ENCODE assay signal across 24 mouse cellular contexts in genomic region chr12:71849051-71849450, GRCm38 (mm10). TPM values are rescaled to one million over a fixed set of nuclear protein-coding genes. Genes with fewer than 3 reads are reported as not detected.
DNase-seq lines count a peak whose midpoint lies in the region; ATAC-seq and TF ChIP-seq lines count a peak whose summit lies in the region.
"Had no signal": no experiment of that assay in that cellular context is flagged by ENCODE, and none has a peak within 500 bp of the region (broad histone marks: within the 10 kb centered on the region; RNA-seq: fewer than 3 reads in every experiment).

No protein-coding gene starts in this region.

- no peak overlapping the region for H3K9ac ChIP-seq in heart, embryonic 12.5 days
- H3K9ac ChIP-seq in heart, embryonic 16.5 days (ENCODE audit: low read length), result no peak overlapping the region
- H3K9ac ChIP-seq in liver, embryonic 11.5 days (ENCODE audit: low read depth, low read length), result no peak overlapping the region
- H3K9ac ChIP-seq in liver, postnatal 0 days (replicated peaks), result no peak overlapping the region
- H3K9ac ChIP-seq: forebrain, embryonic 13.5 days; forebrain, postnatal 0 days; hindbrain, embryonic 12.5 days had no signal

- peaks cover 4% of the 10 kb centered on the region; the same call in 1 of the 2 replicates for H3K36me3 ChIP-seq in heart, embryonic 12.5 days
- H3K36me3 ChIP-seq in heart, embryonic 16.5 days (ENCODE audit: control insufficient read depth, insufficient read depth), result no peaks in the 10 kb centered on the region; the same call in 1 of the 2 replicates
- H3K36me3 ChIP-seq in liver, embryonic 11.5 days (ENCODE audit: control insufficient read depth, insufficient read depth, low read length), result no peaks in the 10 kb centered on the region
- no peaks in the 10 kb centered on the region for H3K36me3 ChIP-seq in liver, postnatal 0 days (replicated peaks; ENCODE audit: insufficient read depth, low read length)
- H3K36me3 ChIP-seq: embryonic facial prominence, embryonic 10.5 days; hindbrain, embryonic 12.5 days had no signal

- H3K4me2 ChIP-seq in heart, embryonic 12.5 days, result no peak overlapping the region
- no peak overlapping the region for H3K4me2 ChIP-seq in heart, embryonic 16.5 days (ENCODE audit: low read depth, low read length)
- no peak overlapping the region for H3K4me2 ChIP-seq in liver, embryonic 11.5 days
- no peak overlapping the region for H3K4me2 ChIP-seq in liver, postnatal 0 days (ENCODE audit: low read depth, low read length)
- H3K4me2 ChIP-seq: forebrain, embryonic 13.5 days; hindbrain, embryonic 12.5 days had no signal

- WGBS in heart, embryonic 12.5 days, result 88% methylated on average over 7 of the region's 7 CpGs
- WGBS in heart, embryonic 16.5 days, result 88% methylated on average over 7 of the region's 7 CpGs
- 90% methylated on average over 7 of the region's 7 CpGs for WGBS in liver, embryonic 11.5 days
- WGBS in liver, postnatal 0 days (ENCODE audit: insufficient replicate concordance), result 88% methylated on average over 7 of the region's 7 CpGs

- peak overlapping the region; percentile 24; the same call in 1 of the 2 replicates for H3K27ac ChIP-seq in gastrocnemius, adult 2 months
- H3K27ac ChIP-seq in heart, embryonic 12.5 days (ENCODE audit: poor library complexity, severe bottlenecking), result 0 out of 2 replicates have a peak overlapping the region, but pooled peaks have one; percentile 66
- peak overlapping the region; percentile 42; the same call in 1 of the 2 replicates for H3K27ac ChIP-seq in heart, embryonic 16.5 days (ENCODE audit: low read length)
- peak overlapping the region; percentile 9; the same call in 1 of the 2 replicates for H3K27ac ChIP-seq in liver, embryonic 11.5 days (ENCODE audit: low read depth, low read length)
- no peak overlapping the region for H3K27ac ChIP-seq in liver, postnatal 0 days (ENCODE audit: low read depth)
- H3K27ac ChIP-seq: embryonic facial prominence, embryonic 10.5 days; forebrain, embryonic 13.5 days; hindbrain, embryonic 12.5 days had no signal

- TF ChIP-seq EP300 in liver, postnatal 0 days (IDR thresholded peaks at IDR 0.05; ENCODE audit: low read depth), result no peak

- TF ChIP-seq CTCF in gastrocnemius, adult 2 months (IDR thresholded peaks at IDR 0.05), result no peak
- no peak for TF ChIP-seq CTCF in liver, postnatal 0 days (IDR thresholded peaks at IDR 0.05; ENCODE audit: low read depth)

- DNase-seq in gastrocnemius, adult 2 months, result no peak
- no peak for DNase-seq in gastrocnemius, postnatal 25 days
- no peak for DNase-seq in heart, adult 8-10 months (ENCODE audit: low spot score)
- no peak for DNase-seq in heart, postnatal 14 days
- DNase-seq in liver, embryonic 11.5 days (ENCODE audit: low spot score), result no peak
- no peak for DNase-seq in liver, postnatal 0 days
- DNase-seq: adrenal gland, adult 8-10 months; adrenal gland, postnatal 36 days; B cell, adult 2 months; cerebellum, adult 2 months; cerebellum, postnatal 10 days; forebrain, postnatal 0 days; gastrocnemius, postnatal 36 days had no signal

- no peak overlapping the region for H3K4me3 ChIP-seq in gastrocnemius, adult 2 months
- H3K4me3 ChIP-seq in heart, embryonic 12.5 days, result no peak overlapping the region
- H3K4me3 ChIP-seq in heart, embryonic 16.5 days (ENCODE audit: low read length), result no peak overlapping the region
- no peak overlapping the region for H3K4me3 ChIP-seq in liver, embryonic 11.5 days (ENCODE audit: low read depth, low read length)
- H3K4me3 ChIP-seq in liver, postnatal 0 days (ENCODE audit: low read depth, low read length), result no peak overlapping the region
- H3K4me3 ChIP-seq: embryonic facial prominence, embryonic 10.5 days; forebrain, embryonic 13.5 days; heart, adult 2 months; hindbrain, embryonic 12.5 days had no signal

- no peaks in the 10 kb centered on the region for H3K27me3 ChIP-seq in heart, embryonic 12.5 days (replicated peaks)
- no peaks in the 10 kb centered on the region for H3K27me3 ChIP-seq in heart, embryonic 16.5 days (ENCODE audit: control insufficient read depth, insufficient read depth, low read length)
- H3K27me3 ChIP-seq in liver, embryonic 11.5 days (replicated peaks; ENCODE audit: control insufficient read depth, insufficient read depth, low read length), result no peaks in the 10 kb centered on the region
- H3K27me3 ChIP-seq in liver, postnatal 0 days (ENCODE audit: insufficient read depth, low read length), result no peaks in the 10 kb centered on the region
- H3K27me3 ChIP-seq: forebrain, embryonic 13.5 days; hindbrain, embryonic 12.5 days had no signal

- intact Hi-C loops in gastrocnemius, adult 2 months (cut with DNase I), result no loop called here
- intact Hi-C loops in heart, postnatal 14 days (cut with DNase I), result no loop called here

- H3K9me3 ChIP-seq in heart, embryonic 12.5 days (replicated peaks), result no peaks in the 10 kb centered on the region
- no peaks in the 10 kb centered on the region for H3K9me3 ChIP-seq in heart, embryonic 16.5 days (replicated peaks; ENCODE audit: control insufficient read depth, low read length)
- H3K9me3 ChIP-seq in liver, embryonic 11.5 days (ENCODE audit: control insufficient read depth, low read length), result no peaks in the 10 kb centered on the region
- H3K9me3 ChIP-seq in liver, postnatal 0 days (ENCODE audit: low read length), result no peaks in the 10 kb centered on the region
- H3K9me3 ChIP-seq: embryonic facial prominence, embryonic 10.5 days; forebrain, embryonic 13.5 days; G1E; hindbrain, embryonic 12.5 days had no signal

- ATAC-seq in heart, embryonic 12.5 days (ENCODE audit: insufficient number of reproducible peaks, low FRiP score), result no peak
- no peak for ATAC-seq in heart, embryonic 16.5 days (replicated peaks; ENCODE audit: extremely low read depth, insufficient read depth, low FRiP score)
- no peak for ATAC-seq in liver, embryonic 11.5 days (replicated peaks; ENCODE audit: low FRiP score)
- no peak for ATAC-seq in liver, postnatal 0 days
- ATAC-seq: CD4-positive, CD25-positive, alpha-beta regulatory T cell, adult 4 months; forebrain, embryonic 13.5 days; forebrain, postnatal 0 days; hindbrain, embryonic 16.5 days; inflammation-experienced regulatory T-cells, adult 6 months; intestine, postnatal 0 days had no signal

- H3K4me1 ChIP-seq in heart, embryonic 12.5 days (replicated peaks), result peaks cover 54% of the 10 kb centered on the region
- H3K4me1 ChIP-seq in heart, embryonic 16.5 days (ENCODE audit: control insufficient read depth, insufficient read depth, low read length), result peaks cover 39% of the 10 kb centered on the region
- H3K4me1 ChIP-seq in liver, embryonic 11.5 days (replicated peaks; ENCODE audit: control insufficient read depth, insufficient read depth, low read length), result peaks cover 35% of the 10 kb centered on the region
- peaks cover 19% of the 10 kb centered on the region for H3K4me1 ChIP-seq in liver, postnatal 0 days (ENCODE audit: insufficient read depth)

RNA-seq across cellular contexts. Expression of gene Daam1, which starts 18.2 kb away (rescaled TPM):
- 10 to 100 TPM in 1 of 2 experiments, 1 to 10 TPM in 1; 8.0 to 12.8 TPM for total RNA-seq in gastrocnemius, adult 2 months (2021)
- total RNA-seq in gastrocnemius, postnatal 25 days (2021), result 10 to 100 TPM; 10.4 to 13.8 TPM
- polyA plus RNA-seq in heart, embryonic 12.5 days (2016; fragmentation: Nextera tagmentation; extraction: Ambion mirVana), result 23.1 and 23.3 TPM in 2 replicates
- total RNA-seq in heart, adult 8-10 months (2022), result 10 to 100 TPM; 63.9 to 82.9 (median 76.6) TPM
- 21.6 and 21.7 TPM in 2 replicates for polyA plus RNA-seq in heart, embryonic 16.5 days (2015; fragmentation: Nextera tagmentation; extraction: Ambion mirVana)
- 10 to 100 TPM; 67.5 to 70.7 TPM for total RNA-seq in heart, postnatal 14 days (2021)
- polyA plus RNA-seq in liver, embryonic 11.5 days (2014; fragmentation: Nextera tagmentation; extraction: Ambion mirVana), result 15.2 and 16.4 TPM in 2 replicates
- 3.6 and 4.5 TPM in 2 replicates for polyA plus RNA-seq in liver, postnatal 0 days (2015; fragmentation: Nextera tagmentation; extraction: Ambion mirVana)

Comparison
In these comparisons a context has a peak if more than half of its experiments do, and no peak if none do; other contexts are left out.
1. RNA of gene Daam1, which starts 18.2 kb away (total RNA-seq): 63.9 to 82.9 TPM in heart, adult 8-10 months and 67.5 to 70.7 TPM in heart, postnatal 14 days; 10.4 to 13.8 TPM in gastrocnemius, postnatal 25 days and 8.0 to 12.8 TPM in gastrocnemius, adult 2 months; every median in the first group is over 4 times any median in the second.